Mouse (Mus musculus) kidney, embryonic 16.5 days (tissue): ENCODE results near the gene Gpc6. TPM values are rescaled to one million over a fixed set of nuclear protein-coding genes. Genes with fewer than 3 reads are reported as not detected.

Experiments
- ATAC-seq: fragments of 200-750 bp; cut with Nextera tagmentation; 2 replicates; pipeline ENCODE4 v1.8.0; 2017; ENCODE audit warnings: moderate TSS enrichment; ENCODE audit not compliant: low FRiP score, low TSS enrichment
- H3K27ac ChIP-seq: fragments of 300-500 bp; sonication (generic); 2 replicates; pipeline ENCODE4 v1.5.1; 2014; ENCODE audit warnings: low read length
- H3K27me3 ChIP-seq: fragments of 300-500 bp; sonication (generic); 2 replicates; pipeline ENCODE4 v1.6.1; 2014; ENCODE audit warnings: low read length, control low read depth, mixed read lengths; ENCODE audit not compliant: insufficient read depth
- H3K36me3 ChIP-seq: fragments of 300-500 bp; sonication (generic); 2 replicates; pipeline ENCODE4 v1.6.1; 2014; ENCODE audit warnings: low read length, control low read depth, mixed read lengths; ENCODE audit not compliant: insufficient read depth
- H3K4me1 ChIP-seq: fragments of 300-500 bp; sonication (generic); 2 replicates; pipeline ENCODE4 v1.6.1; 2014; ENCODE audit warnings: low read length, control low read depth, mixed read lengths; ENCODE audit not compliant: insufficient read depth
- H3K4me2 ChIP-seq: fragments of 300-500 bp; sonication (generic); replicated peaks from 2 replicates; pipeline ENCODE4 v1.6.1; 2014; ENCODE audit warnings: low read depth, low read length
- H3K4me3 ChIP-seq: fragments of 300-500 bp; sonication (generic); 2 replicates; pipeline ENCODE4 v1.5.1; 2014; ENCODE audit warnings: mild to moderate bottlenecking, low read length
- H3K9ac ChIP-seq: fragments of 300-500 bp; sonication (generic); replicated peaks from 2 replicates; pipeline ENCODE4 v1.6.1; 2014; ENCODE audit warnings: low read length
- H3K9me3 ChIP-seq: fragments of 300-500 bp; sonication (generic); 2 replicates; pipeline ENCODE4 v1.6.1; 2016; ENCODE audit warnings: low read length, control low read depth
- WGBS: fragments of 180-500 bp; shearing (Covaris S2); extraction: QIAGEN DNeasy Blood & Tissue Kit; methylation state at CpG from one replicate; pipeline ENCODE4 v1.1.7; 2014; 5-methylcytosine and 5-hydroxymethylcytosine counted together
- polyA plus RNA-seq: library from polyadenylated mRNA; unstranded; fragments of >200 nt; fragmentation: Nextera tagmentation; extraction: Ambion mirVana; gene quantifications from 2 replicates; pipeline ENCODE4 v1.2.1, GENCODE M21; 2015

The Gpc6 gene
- polyA plus RNA-seq, 1 experiment from 2014 or later: 62.7 TPM

- Histone ChIP-seq H3K27ac (no peak overlapping the region), H3K27me3 (no peaks in the 10 kb centered on the region), H3K36me3 (no peaks in the 10 kb centered on the region), H3K9me3 (no peaks in the 10 kb centered on the region), H3K4me3 (no peak overlapping the region), H3K9ac (no peak overlapping the region), H3K4me2 (no peak overlapping the region), H3K4me1 (no peaks in the 10 kb centered on the region)
- ATAC-seq: no peak
- 84% methylated on average over 2 of the region's 2 CpGs for WGBS
Observed at GRCm38 (mm10) chr14:117794874-117795273, 869.8 kb downstream of the Gpc6 start.

- no peak overlapping the region for H3K4me3 ChIP-seq
- no peaks in the 10 kb centered on the region for H3K9me3 ChIP-seq
- no peaks in the 10 kb centered on the region for H3K36me3 ChIP-seq
- no peak overlapping the region for H3K9ac ChIP-seq
- H3K4me1 ChIP-seq: no peaks in the 10 kb centered on the region
- H3K27ac ChIP-seq: no peak overlapping the region
- ATAC-seq: no peak
- no peaks in the 10 kb centered on the region for H3K27me3 ChIP-seq
- 79% methylated on average over 5 of the region's 5 CpGs for WGBS
- H3K4me2 ChIP-seq: no peak overlapping the region
Observed at GRCm38 (mm10) chr14:117796661-117797060, 871.5 kb downstream of the Gpc6 start.

- Histone ChIP-seq H3K27me3 (no peaks in the 10 kb centered on the region), H3K27ac (no peak overlapping the region), H3K4me3 (no peak overlapping the region), H3K36me3 (no peaks in the 10 kb centered on the region), H3K9ac (no peak overlapping the region), H3K4me1 (0 out of 2 replicates have a peak, but pooled peaks cover 3% of the 10 kb centered on the region), H3K9me3 (no peaks in the 10 kb centered on the region), H3K4me2 (no peak overlapping the region)
- no peak for ATAC-seq
- 83% methylated on average over 5 of the region's 5 CpGs for WGBS
Observed at GRCm38 (mm10) chr14:117800399-117800798, 875.3 kb downstream of the Gpc6 start.

GRCm38 (mm10) chr14:117807846-117808245 lies 882.7 kb downstream of the Gpc6 start:
- no peaks in the 10 kb centered on the region for H3K36me3 ChIP-seq
- no peak for ATAC-seq
- WGBS: 93% methylated on average over 4 of the region's 4 CpGs
- H3K27me3 ChIP-seq: no peaks in the 10 kb centered on the region
- H3K9ac ChIP-seq: no peak overlapping the region
- no peaks in the 10 kb centered on the region for H3K9me3 ChIP-seq
- 0 out of 2 replicates have a peak, but pooled peaks cover 3% of the 10 kb centered on the region for H3K4me1 ChIP-seq
- no peak overlapping the region for H3K4me3 ChIP-seq
- no peak overlapping the region for H3K27ac ChIP-seq
- no peak overlapping the region for H3K4me2 ChIP-seq

- Histone ChIP-seq H3K4me2 (no peak overlapping the region), H3K27ac (no peak overlapping the region), H3K4me3 (no peak overlapping the region), H3K9ac (no peak overlapping the region), H3K4me1 (0 out of 2 replicates have a peak, but pooled peaks cover 3% of the 10 kb centered on the region), H3K9me3 (no peaks in the 10 kb centered on the region), H3K36me3 (no peaks in the 10 kb centered on the region), H3K27me3 (no peaks in the 10 kb centered on the region)
- no peak for ATAC-seq
- 86% methylated on average over 2 of the region's 2 CpGs for WGBS
Observed at GRCm38 (mm10) chr14:117808326-117808725, 883.2 kb downstream of the Gpc6 start.

GRCm38 (mm10) chr14:117810321-117811270 lies 885.5 kb downstream of the Gpc6 start:
- Histone ChIP-seq H3K27me3 (no peaks in the 10 kb centered on the region), H3K4me3 (no peak overlapping the region), H3K9ac (no peak overlapping the region), H3K4me2 (no peak overlapping the region), H3K9me3 (no peaks in the 10 kb centered on the region), H3K27ac (no peak overlapping the region), H3K4me1 (no peaks in the 10 kb centered on the region), H3K36me3 (no peaks in the 10 kb centered on the region)
- WGBS: 87% methylated on average over 15 of the region's 15 CpGs
- no peak for ATAC-seq

- Histone ChIP-seq H3K4me2 (no peak overlapping the region), H3K9me3 (no peaks in the 10 kb centered on the region), H3K27ac (no peak overlapping the region), H3K4me1 (no peaks in the 10 kb centered on the region), H3K36me3 (no peaks in the 10 kb centered on the region), H3K9ac (no peak overlapping the region), H3K27me3 (no peaks in the 10 kb centered on the region), H3K4me3 (no peak overlapping the region)
- 77% methylated on average over 3 of the region's 3 CpGs for whole genome bisulfite sequencing
- ATAC-seq: no peak
Observed at GRCm38 (mm10) chr14:117813473-117813872, 888.4 kb downstream of the Gpc6 start.

GRCm38 (mm10) chr14:117816008-117816407 lies 890.9 kb downstream of the Gpc6 start:
- H3K9ac ChIP-seq: no peak overlapping the region
- H3K36me3 ChIP-seq: no peaks in the 10 kb centered on the region
- WGBS: 87% methylated on average over 9 of the region's 9 CpGs
- H3K9me3 ChIP-seq: no peaks in the 10 kb centered on the region
- H3K4me3 ChIP-seq: no peak overlapping the region
- no peaks in the 10 kb centered on the region for H3K27me3 ChIP-seq
- H3K4me2 ChIP-seq: no peak overlapping the region
- H3K27ac ChIP-seq: no peak overlapping the region
- no peak for ATAC-seq
- H3K4me1 ChIP-seq: 0 out of 2 replicates have a peak, but pooled peaks cover 3% of the 10 kb centered on the region

- Histone ChIP-seq H3K9ac (no peak overlapping the region), H3K27ac (no peak overlapping the region), H3K4me3 (no peak overlapping the region), H3K27me3 (no peaks in the 10 kb centered on the region), H3K36me3 (no peaks in the 10 kb centered on the region), H3K4me1 (0 out of 2 replicates have a peak, but pooled peaks cover 3% of the 10 kb centered on the region), H3K4me2 (no peak overlapping the region), H3K9me3 (no peaks in the 10 kb centered on the region)
- no peak for ATAC-seq
- 82% methylated on average over 3 of the region's 3 CpGs for WGBS
Observed at GRCm38 (mm10) chr14:117816706-117817105, 891.6 kb downstream of the Gpc6 start.

- no peaks in the 10 kb centered on the region for H3K9me3 ChIP-seq
- no peak overlapping the region for H3K9ac ChIP-seq
- H3K27ac ChIP-seq: no peak overlapping the region
- no peak overlapping the region for H3K4me2 ChIP-seq
- 0 out of 2 replicates have a peak, but pooled peaks cover 3% of the 10 kb centered on the region for H3K4me1 ChIP-seq
- no peak overlapping the region for H3K4me3 ChIP-seq
- 63% methylated on average over 4 of the region's 4 CpGs for WGBS
- H3K36me3 ChIP-seq: no peaks in the 10 kb centered on the region
- no peak for ATAC-seq
- no peaks in the 10 kb centered on the region for H3K27me3 ChIP-seq
Observed at GRCm38 (mm10) chr14:117817196-117817595, 892.1 kb downstream of the Gpc6 start.
